Mouse (Mus musculus) ES-E14 (cell line): ENCODE measurements around the gene Scand1. TPM values are rescaled to one million over a fixed set of nuclear protein-coding genes. Genes with fewer than 3 reads are reported as not detected.

ENCODE experiments used
- DNase-seq: peaks from one replicate; pipeline ENCODE4 v3.0.0-alpha.2; 2013; ENCODE audit warnings: low read depth, low spot score
- H3K27ac ChIP-seq: 2 replicates; pipeline ENCODE4 v1.5.1; 2012; ENCODE audit warnings: low read depth, mild to moderate bottlenecking, low read length, moderate library complexity, mixed read lengths; ENCODE audit not compliant: poor library complexity, insufficient read depth, severe bottlenecking
- H3K36me3 ChIP-seq: 2 replicates; pipeline ENCODE4 v1.6.1; 2012; ENCODE audit warnings: mild to moderate bottlenecking, low read length, moderate library complexity, mixed read lengths; ENCODE audit not compliant: control insufficient read depth, poor library complexity, insufficient read depth, severe bottlenecking
- H3K4me1 ChIP-seq, 2 experiments: fragments of 150-350 bp in 1 of 2; sonication (generic) in 1 of 2; 2 replicates each; pipeline ENCODE4 v1.6.1; 2012; ENCODE audit warnings: low read length in 2 of 2, mild to moderate bottlenecking in 1 of 2, mixed read lengths in 1 of 2; ENCODE audit not compliant: control insufficient read depth in 2 of 2, insufficient read depth in 2 of 2, poor library complexity in 1 of 2
- H3K4me3 ChIP-seq, 2 experiments: fragments of 150-350 bp in 1 of 2; sonication (generic) in 1 of 2; 2 replicates each; pipeline ENCODE4 v1.5.1; 2012; ENCODE audit warnings: low read length in 2 of 2, low read depth in 1 of 2, mild to moderate bottlenecking in 1 of 2, mixed read lengths in 1 of 2; ENCODE audit not compliant: insufficient read depth in 1 of 2, poor library complexity in 1 of 2, severe bottlenecking in 1 of 2
- H3K9ac ChIP-seq: 2 replicates; pipeline ENCODE4 v1.6.1; 2012; ENCODE audit warnings: low read depth, mild to moderate bottlenecking, low read length, mixed read lengths; ENCODE audit not compliant: poor library complexity, insufficient read depth, severe bottlenecking
- H3K9me3 ChIP-seq: fragments of 150-350 bp; sonication (generic); 2 replicates; pipeline ENCODE4 v1.6.1; 2012; ENCODE audit warnings: low read depth, mild to moderate bottlenecking, low read length; ENCODE audit not compliant: control insufficient read depth, insufficient read depth
- CHD2 ChIP-seq: IDR thresholded peaks from 2 replicates; pipeline ENCODE4 v1.6.1; 2014; ENCODE audit warnings: mild to moderate bottlenecking, low read depth, low read length, inconsistent platforms
- HCFC1 ChIP-seq: IDR thresholded peaks from 2 replicates; pipeline ENCODE4 v1.6.1; 2012; ENCODE audit warnings: low read length, inconsistent platforms, borderline replicate concordance; ENCODE audit not compliant: insufficient read depth
- MAFK ChIP-seq: IDR thresholded peaks from 2 replicates; pipeline ENCODE4 v1.6.1; 2014; ENCODE audit warnings: mild to moderate bottlenecking, low read depth, low read length, inconsistent platforms; ENCODE audit not compliant: insufficient read depth
- ZC3H11A ChIP-seq: IDR thresholded peaks from 2 replicates; pipeline ENCODE4 v1.6.1; 2012; ENCODE audit warnings: low read depth, mild to moderate bottlenecking, inconsistent platforms, low read length, borderline replicate concordance
- ZNF384 ChIP-seq: IDR thresholded peaks from 2 replicates; pipeline ENCODE4 v1.6.1; 2012; ENCODE audit warnings: low read depth, low read length, inconsistent platforms
- in situ Hi-C, 2 experiments: fragments of 600-800 bp; cut with MboI; formaldehyde crosslinking; loops; one replicate each; pipeline ENCODE4 v1.15.1; 2025; ENCODE audit warnings: low sequenced_read_pairs in 2 of 2, inconsistent platforms in 1 of 2; ENCODE audit not compliant: unreplicated experiment in 2 of 2
- total RNA-seq: library from RNA; depleted of rRNA; stranded (reverse); fragments of 300-350 nt; gene quantifications from 2 replicates; pipeline ENCODE4 v1.2.3, GENCODE M21; 2012

Gene Scand1
- total RNA-seq, 1 experiment = 26.0 TPM

GRCm38 (mm10) chr2:156331446-156331965 is 19.0 kb upstream of the Scand1 start:
- H3K4me3 ChIP-seq = no peak overlapping the region
- H3K4me1 ChIP-seq = no peaks in the 10 kb centered on the region
- H3K9me3 ChIP-seq = no peaks in the 10 kb centered on the region
- DNase-seq = no peak
- H3K9ac ChIP-seq = no peak overlapping the region
- TF ChIP-seq HCFC1 (no peak), CHD2 (no peak), MAFK (no peak), ZC3H11A (no peak), ZNF384 (no peak)
- in situ Hi-C loops = no loop called here
- no peaks in the 10 kb centered on the region for H3K36me3 ChIP-seq
- H3K27ac ChIP-seq = no peak overlapping the region

GRCm38 (mm10) chr2:156330681-156331080 is 18.2 kb upstream of the Scand1 start:
- in situ Hi-C loops = no loop called here
- TF ChIP-seq CHD2 (no peak), ZC3H11A (no peak), MAFK (no peak), HCFC1 (no peak), ZNF384 (no peak)
- no peak for DNase-seq
- Histone ChIP-seq H3K27ac (no peak overlapping the region), H3K4me3 (no peak overlapping the region), H3K4me1 (no peaks in the 10 kb centered on the region), H3K9ac (no peak overlapping the region), H3K9me3 (no peaks in the 10 kb centered on the region), H3K36me3 (no peaks in the 10 kb centered on the region)

GRCm38 (mm10) chr2:156324681-156325080 is 12.2 kb upstream of the Scand1 start:
- DNase-seq = no peak
- in situ Hi-C loops = no loop called here
- Histone ChIP-seq H3K27ac (no peak overlapping the region), H3K9ac (no peak overlapping the region), H3K4me1 (peaks cover 0 to 8% of the 10 kb centered on the region in 2 experiments; a peak in 1 of 4 replicates), H3K9me3 (no peaks in the 10 kb centered on the region), H3K36me3 (no peaks in the 10 kb centered on the region), H3K4me3 (no peak overlapping the region)
- TF ChIP-seq HCFC1 (no peak), CHD2 (no peak), ZC3H11A (no peak), ZNF384 (no peak), MAFK (no peak)

GRCm38 (mm10) chr2:156324116-156324588 is 11.6 kb upstream of the Scand1 start:
- no peak for DNase-seq
- no peak for TF ChIP-seq HCFC1
- TF ChIP-seq CHD2 = no peak
- no peak for TF ChIP-seq ZC3H11A
- TF ChIP-seq MAFK = no peak
- TF ChIP-seq ZNF384 = no peak
- H3K9me3 ChIP-seq = no peaks in the 10 kb centered on the region
- H3K4me1 ChIP-seq = peaks cover 0 to 8% of the 10 kb centered on the region in 2 experiments; a peak in 1 of 4 replicates
- in situ Hi-C loops = no loop called here
- no peaks in the 10 kb centered on the region for H3K36me3 ChIP-seq
- no peak overlapping the region for H3K4me3 ChIP-seq
- no peak overlapping the region for H3K9ac ChIP-seq
- H3K27ac ChIP-seq = no peak overlapping the region

- no peak for DNase-seq
- no peak overlapping the region for H3K27ac ChIP-seq
- peaks cover 0 to 8% of the 10 kb centered on the region in 2 experiments; a peak in 1 of 4 replicates for H3K4me1 ChIP-seq
- TF ChIP-seq ZNF384 (no peak), CHD2 (no peak), HCFC1 (no peak), ZC3H11A (no peak), MAFK (no peak)
- no peaks in the 10 kb centered on the region for H3K36me3 ChIP-seq
- no peak overlapping the region for H3K9ac ChIP-seq
- in situ Hi-C loops = no loop called here
- H3K4me3 ChIP-seq = no peak overlapping the region
- H3K9me3 ChIP-seq = no peaks in the 10 kb centered on the region
Measured at GRCm38 (mm10) chr2:156321538-156321937, 9.0 kb upstream of the Scand1 start.
